Mouse (Mus musculus) megakaryocyte, embryonic 14.5 days (primary cell): ENCODE measurements at regions not wholly inside any gene's neighbourhood (a gene's known extent, or its start where the extent isn't known, plus 50 kb on each side); places are given as distances from the start of the nearest gene placed in this dataset.

Experiments
- FLI1 ChIP-seq: IDR thresholded peaks from 2 replicates; pipeline ENCODE4 v1.6.1; 2012; ENCODE audit warnings: low read length, inconsistent platforms, mixed read lengths
- GATA1 ChIP-seq: IDR thresholded peaks from 3 replicates; pipeline ENCODE4 v1.6.1; 2012; ENCODE audit warnings: mixed read lengths, low read length, inconsistent platforms, borderline replicate concordance

DNA sequence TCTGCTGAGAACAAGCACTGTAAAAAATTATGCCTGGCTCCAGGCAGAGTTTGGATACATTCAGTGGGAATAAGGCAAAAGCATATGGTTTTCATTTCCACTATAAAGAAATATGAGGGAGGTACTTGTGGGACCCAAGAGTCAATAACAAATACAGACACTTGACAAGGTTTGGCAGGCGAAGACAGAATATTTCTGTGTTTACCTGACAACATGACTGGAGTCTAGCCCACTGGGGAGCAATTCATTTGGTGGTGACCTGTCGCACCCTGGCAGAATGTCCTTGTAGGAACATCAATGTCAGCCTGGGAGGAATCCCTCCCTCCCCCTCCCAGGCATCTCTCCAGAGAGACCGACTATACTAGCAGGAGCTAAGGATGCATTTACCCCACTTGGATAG lies 276.8 kb downstream of the Maf start:
- TF ChIP-seq GATA1 (no peak), FLI1 (no peak)
